Mouse (Mus musculus) midbrain, embryonic 16.5 days (tissue): Measurements from ENCODE around the gene Ubac2. TPM values are rescaled to one million over a fixed set of nuclear protein-coding genes. Genes with fewer than 3 reads are reported as not detected.

Source experiments
- ATAC-seq: fragments of 200-750 bp; cut with Nextera tagmentation; 2 replicates; pipeline ENCODE4 v1.8.0; 2017; ENCODE audit warnings: moderate TSS enrichment
- H3K27ac ChIP-seq: fragments of 300-500 bp; sonication (generic); 2 replicates; pipeline ENCODE4 v1.5.1; 2014; ENCODE audit warnings: mild to moderate bottlenecking, low read length, mixed read lengths
- H3K27me3 ChIP-seq: fragments of 300-500 bp; sonication (generic); 2 replicates; pipeline ENCODE4 v1.6.1; 2014; ENCODE audit warnings: low read depth, low read length, mixed read lengths; ENCODE audit not compliant: control insufficient read depth, insufficient read depth
- H3K36me3 ChIP-seq: fragments of 300-500 bp; sonication (generic); 2 replicates; pipeline ENCODE4 v1.6.1; 2014; ENCODE audit warnings: mild to moderate bottlenecking, low read length, moderate library complexity, mixed read lengths; ENCODE audit not compliant: control insufficient read depth, insufficient read depth
- H3K4me1 ChIP-seq: fragments of 300-500 bp; sonication (generic); 2 replicates; pipeline ENCODE4 v1.6.1; 2014; ENCODE audit warnings: mild to moderate bottlenecking, low read length, mixed read lengths; ENCODE audit not compliant: control insufficient read depth, insufficient read depth
- H3K4me2 ChIP-seq: fragments of 300-500 bp; sonication (generic); 2 replicates; pipeline ENCODE4 v1.6.1; 2014; ENCODE audit warnings: mild to moderate bottlenecking, low read length, mixed read lengths
- H3K4me3 ChIP-seq: fragments of 300-500 bp; sonication (generic); 2 replicates; pipeline ENCODE4 v1.5.1; 2014; ENCODE audit warnings: low read depth, mild to moderate bottlenecking, low read length, moderate library complexity, mixed read lengths
- H3K9ac ChIP-seq: fragments of 300-500 bp; sonication (generic); 2 replicates; pipeline ENCODE4 v1.6.1; 2014; ENCODE audit warnings: low read depth, low read length, mixed read lengths
- H3K9me3 ChIP-seq: fragments of 300-500 bp; sonication (generic); replicated peaks from 2 replicates; pipeline ENCODE4 v1.6.1; 2014; ENCODE audit warnings: mild to moderate bottlenecking, low read length, mixed read lengths; ENCODE audit not compliant: control insufficient read depth, poor library complexity, severe bottlenecking
- WGBS: fragments of 180-500 bp; shearing (Covaris S2); extraction: QIAGEN DNeasy Blood & Tissue Kit; methylation state at CpG from one replicate; pipeline ENCODE4 v1.1.7; 2014; 5-methylcytosine and 5-hydroxymethylcytosine counted together
- polyA plus RNA-seq: library from polyadenylated mRNA; unstranded; fragments of >200 nt; fragmentation: Nextera tagmentation; extraction: Ambion mirVana; gene quantifications from 2 replicates; pipeline ENCODE4 v1.2.1, GENCODE M21; 2015

Gene Ubac2
- polyA plus RNA-seq, 1 experiment from 2014 or later = 48.5 TPM

GRCm38 (mm10) chr14:121926901-121927300, 48.5 kb downstream of the Ubac2 start:
- H3K4me2 ChIP-seq = no peak overlapping the region
- no peak overlapping the region for H3K27ac ChIP-seq
- H3K9ac ChIP-seq = no peak overlapping the region
- H3K4me3 ChIP-seq = no peak overlapping the region
- no peaks in the 10 kb centered on the region for H3K4me1 ChIP-seq
- no peaks in the 10 kb centered on the region for H3K9me3 ChIP-seq
- H3K27me3 ChIP-seq = no peaks in the 10 kb centered on the region
- ATAC-seq = no peak
- WGBS = 82% methylated on average over 6 of the region's 6 CpGs
- H3K36me3 ChIP-seq = no peaks in the 10 kb centered on the region

- H3K27ac ChIP-seq = no peak overlapping the region
- H3K36me3 ChIP-seq = no peaks in the 10 kb centered on the region
- H3K4me1 ChIP-seq = no peaks in the 10 kb centered on the region
- ATAC-seq = no peak
- no peak overlapping the region for H3K4me3 ChIP-seq
- no peaks in the 10 kb centered on the region for H3K27me3 ChIP-seq
- H3K4me2 ChIP-seq = no peak overlapping the region
- WGBS = 94% methylated on average over 8 of the region's 8 CpGs
- H3K9me3 ChIP-seq = no peaks in the 10 kb centered on the region
- no peak overlapping the region for H3K9ac ChIP-seq
Measured at GRCm38 (mm10) chr14:121927451-121927850, 49.0 kb downstream of the Ubac2 start.

- Histone ChIP-seq H3K27ac (no peak overlapping the region), H3K9ac (no peak overlapping the region), H3K4me1 (no peaks in the 10 kb centered on the region), H3K9me3 (no peaks in the 10 kb centered on the region), H3K4me3 (no peak overlapping the region), H3K4me2 (no peak overlapping the region), H3K36me3 (no peaks in the 10 kb centered on the region), H3K27me3 (no peaks in the 10 kb centered on the region)
- 71% methylated on average over 8 of the region's 8 CpGs for WGBS
- ATAC-seq = 0 out of 2 replicates have a peak, but pooled peaks have one; percentile 29
Measured at GRCm38 (mm10) chr14:121928375-121929137, 50.1 kb downstream of the Ubac2 start.

- peaks cover 5% of the 10 kb centered on the region; the same call in 1 of the 2 replicates for H3K36me3 ChIP-seq
- H3K4me2 ChIP-seq = no peak overlapping the region
- H3K9ac ChIP-seq = no peak overlapping the region
- H3K4me3 ChIP-seq = no peak overlapping the region
- H3K4me1 ChIP-seq = no peaks in the 10 kb centered on the region
- no peak for ATAC-seq
- no peak overlapping the region for H3K27ac ChIP-seq
- WGBS = 91% methylated on average over 12 of the region's 12 CpGs
- no peaks in the 10 kb centered on the region for H3K9me3 ChIP-seq
- H3K27me3 ChIP-seq = no peaks in the 10 kb centered on the region
Measured at GRCm38 (mm10) chr14:121929243-121929951, 51.0 kb downstream of the Ubac2 start.

- Histone ChIP-seq H3K27me3 (no peaks in the 10 kb centered on the region), H3K27ac (no peak overlapping the region), H3K36me3 (peaks cover 5% of the 10 kb centered on the region; the same call in 1 of the 2 replicates), H3K9me3 (peaks cover 5% of the 10 kb centered on the region; the same call in 1 of the 2 replicates), H3K9ac (no peak overlapping the region), H3K4me2 (no peak overlapping the region), H3K4me1 (no peaks in the 10 kb centered on the region), H3K4me3 (no peak overlapping the region)
- no peak for ATAC-seq
- WGBS = 82% methylated on average over 7 of the region's 7 CpGs
Measured at GRCm38 (mm10) chr14:121930731-121931383, 52.4 kb downstream of the Ubac2 start.

- no peak for ATAC-seq
- H3K4me3 ChIP-seq = no peak overlapping the region
- H3K27me3 ChIP-seq = no peaks in the 10 kb centered on the region
- no peak overlapping the region for H3K27ac ChIP-seq
- 89% methylated on average over 3 of the region's 3 CpGs for WGBS
- peaks cover 7% of the 10 kb centered on the region; the same call in 1 of the 2 replicates for H3K9me3 ChIP-seq
- H3K4me2 ChIP-seq = no peak overlapping the region
- no peak overlapping the region for H3K9ac ChIP-seq
- peaks cover 5% of the 10 kb centered on the region; the same call in 1 of the 2 replicates for H3K36me3 ChIP-seq
- H3K4me1 ChIP-seq = no peaks in the 10 kb centered on the region
Measured at GRCm38 (mm10) chr14:121931594-121931993, 53.2 kb downstream of the Ubac2 start.

- H3K9ac ChIP-seq = no peak overlapping the region
- 65% methylated on average over 4 of the region's 4 CpGs for WGBS
- H3K4me3 ChIP-seq = no peak overlapping the region
- H3K4me1 ChIP-seq = no peaks in the 10 kb centered on the region
- H3K4me2 ChIP-seq = no peak overlapping the region
- peaks cover 8% of the 10 kb centered on the region; the same call in 1 of the 2 replicates for H3K36me3 ChIP-seq
- H3K27me3 ChIP-seq = no peaks in the 10 kb centered on the region
- H3K27ac ChIP-seq = no peak overlapping the region
- no peak for ATAC-seq
- peaks cover 7% of the 10 kb centered on the region; the same call in 1 of the 2 replicates for H3K9me3 ChIP-seq
Measured at GRCm38 (mm10) chr14:121932180-121932579, 53.8 kb downstream of the Ubac2 start.

- Histone ChIP-seq H3K9me3 (peaks cover 7% of the 10 kb centered on the region; the same call in 1 of the 2 replicates), H3K4me2 (no peak overlapping the region), H3K27ac (no peak overlapping the region), H3K4me3 (no peak overlapping the region), H3K36me3 (peaks cover 8% of the 10 kb centered on the region; the same call in 1 of the 2 replicates), H3K27me3 (no peaks in the 10 kb centered on the region), H3K4me1 (no peaks in the 10 kb centered on the region), H3K9ac (no peak overlapping the region)
- WGBS = 94% methylated on average over 7 of the region's 7 CpGs
- ATAC-seq = no peak
Measured at GRCm38 (mm10) chr14:121933906-121934596, 55.6 kb downstream of the Ubac2 start.
